Mouse (Mus musculus): ENCODE data around the gene Ky.

DNA sequence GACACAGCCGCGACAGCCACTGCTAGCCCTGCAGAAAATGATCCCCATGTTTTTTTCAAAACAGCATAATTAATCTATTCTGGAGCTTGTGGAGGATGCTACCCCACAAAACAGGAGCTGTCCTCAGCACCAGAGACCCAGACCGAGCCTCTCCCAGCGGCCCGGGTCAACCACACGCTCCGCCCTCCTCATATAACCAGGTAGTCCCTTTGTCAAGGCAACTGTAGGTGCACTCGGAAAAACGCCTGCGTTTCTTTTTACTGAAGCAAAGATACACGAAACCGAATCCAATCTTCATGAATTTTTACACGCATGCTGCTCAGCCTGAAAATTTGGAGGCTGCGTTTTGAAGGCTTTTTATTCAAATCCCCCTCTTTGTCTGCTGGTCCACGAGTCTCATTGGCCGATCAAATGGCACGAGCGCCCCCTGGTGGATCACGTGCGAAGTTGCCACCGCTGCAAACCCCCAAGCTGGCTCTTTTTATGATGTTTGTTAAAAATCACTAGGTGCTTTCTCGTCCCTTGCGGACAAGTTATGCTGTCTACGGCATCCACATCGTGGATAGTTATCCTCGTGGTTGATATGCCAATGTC lies 39.3 kb downstream of the Ky start:
- TF ChIP-seq ZC3H11A (IDR thresholded peaks at IDR 0.05; ENCODE audit: borderline replicate concordance, low read depth, low read length) (peak; percentile 84; the same call in 1 of the 2 replicates), ZNF384 (IDR thresholded peaks at IDR 0.05; ENCODE audit: low read depth, low read length) (no peak)

Data from ES-E14 (cell line).